Mouse (Mus musculus) erythroid progenitor cell, adult 5-6 weeks (primary cell): ENCODE results near the gene Tbl3. TPM values are rescaled to one million over a fixed set of nuclear protein-coding genes. Genes with fewer than 3 reads are reported as not detected.
"Not testable (repeated sequence)": the region's sequence is repeated elsewhere in the genome, so short reads cannot be mapped to it uniquely, and the experiment has no call there.

ENCODE experiments used
- ATAC-seq: replicated peaks from 2 replicates; pipeline ENCODE4 v1.8.0; 2016; ENCODE audit warnings: moderate number of reproducible peaks, mild to moderate bottlenecking, moderate TSS enrichment, inconsistent platforms; ENCODE audit not compliant: poor library complexity, low FRiP score, severe bottlenecking
- total RNA-seq, 2 experiments: library from RNA; stranded (forward) in 1 of 2; stranded (reverse) in 1 of 2; fragments of 150-400 nt in 1 of 2; fragments of 186-747, 209-891 nt in 1 of 2; gene quantifications; 2 replicates each; pipeline versions ENCODE4 v1.2.3 to v1.2.4; 2015 to 2017; ENCODE audit warnings: low replicate concordance in 2 of 2

Tbl3 gene
- total RNA-seq, 2 experiments from 2014 or later: 4.8 to 10.1 TPM

- ATAC-seq: no peak
Observed at GRCm38 (mm10) chr17:24699473-24699872, 8.0 kb downstream of the Tbl3 start.

DNA sequence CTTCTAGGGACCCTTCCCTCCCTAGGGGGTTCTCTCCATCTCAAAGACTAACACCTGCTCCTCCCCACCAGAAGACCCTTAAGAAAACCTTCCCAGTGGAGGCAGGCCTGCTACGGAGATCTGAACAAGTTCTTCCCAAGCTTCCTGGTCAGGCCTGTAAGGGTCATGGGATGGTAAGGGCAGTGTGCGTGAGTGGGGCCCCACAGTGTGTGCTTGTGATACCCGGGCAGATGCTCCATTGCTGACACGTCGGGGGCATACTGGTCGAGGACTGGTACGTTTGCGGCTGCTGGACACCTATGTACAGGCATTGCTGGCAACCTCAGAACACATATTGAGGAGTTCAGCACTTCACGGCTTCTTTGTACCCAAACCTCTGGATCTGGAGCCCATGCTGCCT lies 8.7 kb downstream of the Tbl3 start:
- ATAC-seq: no peak

GRCm38 (mm10) chr17:24697985-24698384 lies 9.5 kb downstream of the Tbl3 start:
- no peak for ATAC-seq

- peak; percentile 94 for ATAC-seq
Observed at GRCm38 (mm10) chr17:24696011-24696697, 11.3 kb downstream of the Tbl3 start, which contains the start of the genes Gfer and Noxo1. TSS of gene Gfer (minus strand) at chr17:24696156. TSS of gene Noxo1 (plus strand) at chr17:24696234.

- no peak for ATAC-seq
Observed at GRCm38 (mm10) chr17:24695326-24696010, 12.0 kb downstream of the Tbl3 start.

DNA sequence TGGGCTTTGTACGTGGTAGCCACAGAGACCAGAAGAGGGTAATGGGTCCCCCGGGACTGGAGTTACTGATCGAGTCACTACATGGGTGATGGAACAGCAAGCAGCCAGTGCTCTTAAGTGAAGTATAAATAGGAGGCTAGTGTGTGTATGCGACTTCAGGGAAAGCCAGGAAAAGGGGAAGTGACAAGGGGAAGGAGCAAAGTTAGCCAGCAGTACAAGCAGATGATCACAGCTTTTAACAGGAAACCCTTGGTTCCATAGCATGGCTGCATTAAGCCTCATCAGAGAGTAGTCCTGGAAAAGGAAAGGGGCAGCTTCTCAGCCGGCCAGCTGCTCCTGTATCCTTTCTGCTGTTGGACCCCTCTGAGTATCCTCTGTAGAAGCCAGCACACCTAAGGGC lies 15.1 kb downstream of the Tbl3 start:
- no peak for ATAC-seq

GRCm38 (mm10) chr17:24689251-24690081 lies 18.0 kb downstream of the Tbl3 start, which contains the start of gene Syngr3:
TSS of gene Syngr3 (minus strand) at chr17:24689955.
- no peak for ATAC-seq

DNA sequence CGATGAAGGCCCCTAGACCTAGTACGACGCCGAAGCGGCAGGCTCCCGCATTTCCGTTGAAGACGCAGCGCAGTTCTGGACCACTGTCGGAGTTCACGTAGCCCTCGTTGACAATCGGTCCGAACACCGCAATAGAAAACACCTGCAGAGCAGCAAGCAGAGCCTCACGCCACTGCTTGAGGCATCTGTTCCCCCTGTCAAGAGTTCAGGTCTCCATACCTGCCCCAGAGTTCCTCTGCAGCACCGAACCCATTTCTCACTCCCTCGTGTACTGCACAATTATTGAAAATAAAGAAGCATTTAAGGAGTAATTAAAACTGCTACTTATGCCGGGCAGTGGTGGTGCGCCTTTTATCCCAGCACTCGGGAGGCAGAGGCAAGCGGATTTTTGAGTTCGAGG lies 19.9 kb downstream of the Tbl3 start:
- ATAC-seq: 0 out of 2 replicates have a peak, but pooled peaks have one; percentile 17

DNA sequence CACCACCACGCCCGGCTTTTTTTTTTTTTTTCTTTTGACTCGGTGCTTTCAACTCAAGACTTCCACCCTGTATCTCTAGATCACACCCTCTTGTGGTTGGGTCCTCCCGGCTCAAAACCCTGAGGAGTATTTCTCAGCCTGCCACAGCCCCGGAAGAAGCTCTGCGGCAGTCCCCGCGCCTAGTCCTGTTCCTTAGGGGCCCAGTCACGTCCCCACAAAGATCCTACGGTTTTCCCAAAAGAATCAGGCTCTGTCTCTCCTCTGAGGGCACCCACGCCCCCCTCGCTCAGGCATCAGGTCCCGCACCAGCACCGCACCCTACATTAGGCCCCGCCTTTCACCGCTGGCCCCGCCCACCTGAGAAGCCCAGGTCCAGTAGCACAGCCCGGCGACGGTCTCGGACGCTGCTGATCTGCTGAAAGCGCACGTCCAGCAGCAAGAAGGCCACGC lies 20.3 kb downstream of the Tbl3 start:
- peak; percentile 72 for ATAC-seq

DNA sequence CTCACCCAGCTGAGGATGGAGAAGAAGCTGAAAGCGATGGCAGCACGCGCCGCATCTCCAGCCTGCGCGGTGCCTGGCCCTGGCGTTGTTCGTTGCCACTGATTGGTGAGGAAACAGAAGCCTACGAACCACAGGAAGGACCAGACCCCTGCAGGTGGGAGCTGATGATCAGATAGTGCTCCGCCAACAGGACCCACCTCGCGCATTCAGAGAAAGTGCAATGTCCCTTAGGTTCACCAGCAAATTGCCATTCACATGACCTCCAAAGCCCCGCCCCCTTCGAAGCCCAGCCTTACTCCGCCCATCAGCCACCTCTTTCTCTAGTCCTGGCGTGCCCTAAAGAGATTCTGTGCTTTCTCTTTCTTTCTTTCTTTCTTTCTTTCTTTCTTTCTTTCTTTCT lies 20.9 kb downstream of the Tbl3 start:
- ATAC-seq: peak; percentile 70

GRCm38 (mm10) chr17:24677500-24678080 lies 29.9 kb downstream of the Tbl3 start:
- ATAC-seq: no peak

DNA sequence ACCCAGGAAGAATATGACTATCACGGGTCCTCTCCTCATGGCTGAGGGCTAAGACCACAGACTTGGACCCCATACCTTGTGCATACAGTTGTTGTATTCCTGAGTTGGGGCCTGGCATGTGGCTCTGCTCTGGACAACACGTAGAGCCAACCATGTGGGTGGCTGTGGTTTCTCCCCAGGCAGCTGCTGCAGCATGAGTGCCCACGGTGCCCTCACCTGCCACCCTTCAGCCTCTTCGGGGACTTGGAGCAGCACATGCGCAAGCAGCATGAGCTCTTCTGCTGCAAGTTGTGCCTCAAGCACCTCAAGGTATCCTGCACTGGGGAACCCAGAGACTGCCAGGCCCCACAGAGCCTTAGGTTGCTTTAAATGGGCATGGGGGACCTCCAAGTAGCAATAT lies 30.6 kb downstream of the Tbl3 start:
- ATAC-seq: no peak

GRCm38 (mm10) chr17:24676187-24676586 lies 31.3 kb downstream of the Tbl3 start:
- peak; percentile 82 for ATAC-seq

DNA sequence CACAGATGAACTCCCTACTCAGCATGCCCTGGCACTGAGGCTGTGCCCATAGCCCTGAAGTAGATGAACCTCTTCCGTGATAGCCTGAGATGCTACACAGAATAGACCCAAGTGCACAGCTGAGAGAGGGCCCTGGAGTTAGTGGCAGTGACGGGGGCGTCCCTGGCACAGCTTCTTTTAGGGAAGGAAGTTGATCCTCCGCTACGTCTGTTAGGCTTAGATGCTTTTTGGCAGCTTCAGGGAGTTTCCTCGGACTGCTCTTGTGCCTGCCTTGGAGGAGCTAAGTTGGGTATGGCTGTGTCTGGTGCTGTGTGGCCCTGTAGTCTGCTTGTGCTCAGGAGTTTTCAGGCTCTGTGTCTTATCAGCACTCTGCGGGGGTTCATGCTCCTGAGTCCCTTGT lies 33.2 kb downstream of the Tbl3 start:
- ATAC-seq: no peak

GRCm38 (mm10) chr17:24672141-24672540 lies 35.3 kb downstream of the Tbl3 start:
- ATAC-seq: no peak

DNA sequence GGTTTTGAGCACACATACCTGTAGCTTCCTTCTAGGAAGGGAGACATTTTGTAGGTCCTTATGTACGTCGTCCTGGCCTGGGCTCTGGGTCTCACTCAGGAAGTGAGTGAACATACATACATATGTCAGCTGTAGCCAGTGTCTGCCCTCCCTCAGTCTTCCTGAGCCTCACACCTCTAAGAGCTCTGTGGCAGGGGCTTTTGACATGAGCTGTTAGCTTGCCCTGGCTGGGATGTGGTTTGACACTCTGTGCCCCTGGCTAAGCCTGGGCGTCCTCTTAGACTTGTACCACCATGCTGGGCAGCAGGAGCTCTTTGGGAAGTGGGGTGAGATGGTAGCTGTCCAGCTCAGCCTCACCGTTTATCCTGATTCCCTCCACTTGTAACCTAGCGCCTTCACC lies 36.1 kb downstream of the Tbl3 start:
- no peak for ATAC-seq

DNA sequence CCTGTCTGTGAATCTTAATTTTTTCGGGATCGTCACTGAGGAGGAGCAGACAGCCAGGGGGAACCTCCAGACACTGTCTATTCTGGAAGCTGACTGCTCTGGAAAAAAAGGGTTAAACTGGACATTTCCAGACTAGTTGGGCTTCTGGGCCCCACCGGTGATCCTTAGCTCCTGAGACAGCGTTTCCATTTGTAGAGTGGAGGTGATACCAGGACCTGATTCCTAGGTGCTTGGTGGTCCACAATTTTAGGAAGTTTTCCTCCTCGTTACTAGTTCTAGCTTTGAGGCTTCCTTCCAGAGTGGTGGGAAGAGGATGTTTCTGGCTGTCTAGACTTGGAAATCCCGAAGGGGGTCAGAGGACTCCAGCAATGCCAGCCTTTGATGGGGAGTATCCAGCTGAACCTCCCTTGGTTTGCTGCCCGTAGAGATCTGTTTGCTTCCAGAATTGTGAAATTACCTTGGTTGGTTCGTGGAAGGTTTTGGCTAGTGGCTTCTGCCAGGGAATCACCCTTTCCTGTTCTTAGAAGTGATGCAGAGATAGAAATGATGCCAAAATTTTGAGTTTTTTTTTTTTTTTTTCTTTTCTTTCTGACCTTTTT lies 37.1 kb downstream of the Tbl3 start:
- ATAC-seq: no peak

DNA sequence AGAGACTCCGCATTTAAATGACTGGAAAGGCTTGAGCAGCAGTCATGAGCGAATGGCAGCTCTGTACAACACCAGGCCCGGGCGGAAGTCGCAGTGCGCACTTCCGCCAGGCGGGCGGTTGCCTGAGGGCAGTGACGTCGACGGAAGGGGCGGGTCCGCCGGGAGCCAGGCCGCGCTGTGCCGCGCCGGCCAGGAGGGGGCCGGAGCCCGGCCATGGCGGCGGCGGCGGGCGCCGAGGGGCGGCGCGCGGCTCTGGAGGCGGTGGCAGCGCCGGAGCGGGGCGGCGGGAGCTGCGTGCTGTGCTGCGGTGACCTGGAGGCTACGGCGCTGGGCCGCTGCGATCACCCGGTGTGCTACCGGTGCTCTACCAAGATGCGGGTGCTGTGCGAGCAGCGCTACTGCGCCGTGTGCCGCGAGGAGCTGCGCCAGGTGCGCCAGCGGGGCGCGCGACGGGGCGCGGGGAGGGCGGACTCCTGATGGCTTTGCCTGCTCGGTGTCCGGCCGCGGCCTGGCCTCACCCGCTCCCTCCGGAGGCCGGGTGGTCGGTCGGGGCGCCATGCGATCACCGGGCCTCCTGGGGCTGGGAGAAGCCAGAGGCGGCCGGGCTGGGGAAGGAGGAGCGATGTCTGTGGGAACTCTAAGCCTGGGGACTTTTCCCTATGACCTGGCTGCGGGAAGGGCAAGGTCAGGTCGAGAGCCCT lies 37.8 kb downstream of the Tbl3 start, which contains the start of gene Zfp598:
Gene Zfp598 (plus strand): TSS at position 143 of the 701 bp plus-strand sequence.
- ATAC-seq: peak; percentile 96

DNA sequence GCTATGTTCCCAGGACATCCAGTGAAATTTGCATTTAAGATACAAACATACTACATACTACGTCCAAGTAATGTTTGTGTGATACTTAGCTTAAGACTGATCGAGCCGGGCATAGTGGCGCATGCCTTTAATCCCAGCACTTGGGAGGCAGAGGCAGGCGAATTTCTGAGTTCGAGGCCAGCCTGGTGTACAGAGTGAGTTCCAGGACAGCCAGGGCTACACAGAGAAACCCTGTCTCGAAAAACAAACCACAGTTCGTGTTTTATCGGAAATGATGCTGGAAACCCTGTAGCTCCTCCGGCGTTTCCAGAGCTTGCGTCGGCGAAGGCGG lies 38.3 kb downstream of the Tbl3 start:
- not testable (repeated sequence) for ATAC-seq
